Mouse (Mus musculus): ENCODE measurements around the gene Lrguk.

The Lrguk gene

GRCm38 (mm10) chr6:34179911-34180310, 150.7 kb downstream of the Lrguk start:
- DNase-seq = no peak

- DNase-seq = no peak
Observed at GRCm38 (mm10) chr6:34181961-34182360, 152.7 kb downstream of the Lrguk start.

- DNase-seq = no peak
Observed at GRCm38 (mm10) chr6:34183326-34183725, 154.1 kb downstream of the Lrguk start.
